Mouse (Mus musculus) limb, embryonic 14.5 days (tissue): ENCODE data around the gene Copb1. TPM values are rescaled to one million over a fixed set of nuclear protein-coding genes. Genes with fewer than 3 reads are reported as not detected.

Source experiments
- ATAC-seq: fragments of 200-750 bp; cut with Nextera tagmentation; 2 replicates; pipeline ENCODE4 v1.8.0; 2017; ENCODE audit warnings: low read depth, moderate number of reproducible peaks, moderate TSS enrichment; ENCODE audit not compliant: low FRiP score
- DNase-seq: peaks from one replicate; pipeline ENCODE4 v3.0.0-alpha.2; 2015; ENCODE audit warnings: low spot score
- H3K27ac ChIP-seq: fragments of 300-500 bp; sonication (generic); replicated peaks from 2 replicates; pipeline ENCODE4 v1.5.1; 2014; ENCODE audit warnings: low read depth, mild to moderate bottlenecking, low read length, moderate library complexity, mixed read lengths
- H3K27me3 ChIP-seq: fragments of 300-500 bp; sonication (generic); 2 replicates; pipeline ENCODE4 v1.6.1; 2014; ENCODE audit warnings: low read length, mixed read lengths; ENCODE audit not compliant: control insufficient read depth, insufficient read depth
- H3K36me3 ChIP-seq: fragments of 300-500 bp; sonication (generic); 2 replicates; pipeline ENCODE4 v1.6.1; 2014; ENCODE audit warnings: mild to moderate bottlenecking, low read length, moderate library complexity, mixed read lengths; ENCODE audit not compliant: control insufficient read depth, insufficient read depth
- H3K4me1 ChIP-seq: fragments of 300-500 bp; sonication (generic); 2 replicates; pipeline ENCODE4 v1.6.1; 2014; ENCODE audit warnings: antibody characterized with exemption, low read length, mixed read lengths; ENCODE audit not compliant: control insufficient read depth, insufficient read depth
- H3K4me2 ChIP-seq: fragments of 300-500 bp; sonication (generic); replicated peaks from 2 replicates; pipeline ENCODE4 v1.6.1; 2014; ENCODE audit warnings: low read depth, mild to moderate bottlenecking, low read length, moderate library complexity; ENCODE audit not compliant: severe bottlenecking
- H3K4me3 ChIP-seq: fragments of 300-500 bp; sonication (generic); replicated peaks from 2 replicates; pipeline ENCODE4 v1.5.1; 2014; ENCODE audit warnings: low read length
- H3K9ac ChIP-seq: fragments of 300-500 bp; sonication (generic); 2 replicates; pipeline ENCODE4 v1.6.1; 2014; ENCODE audit warnings: mild to moderate bottlenecking, low read depth, low read length, moderate library complexity; ENCODE audit not compliant: severe bottlenecking
- H3K9me3 ChIP-seq: fragments of 300-500 bp; sonication (generic); 2 replicates; pipeline ENCODE4 v1.6.1; 2016; ENCODE audit warnings: low read length; ENCODE audit not compliant: control insufficient read depth
- POLR2A ChIP-seq: fragments of 200-500 bp; IDR thresholded peaks from 2 replicates; pipeline ENCODE4 v1.8.0; 2012; ENCODE audit warnings: inconsistent platforms, mild to moderate bottlenecking, moderate library complexity, borderline replicate concordance; ENCODE audit not compliant: insufficient read depth, insufficient read length; ENCODE audit errors: extremely low read depth
- WGBS: fragments of 180-500 bp; shearing (Covaris S2); extraction: QIAGEN DNeasy Blood & Tissue Kit; methylation state at CpG from one replicate; pipeline ENCODE4 v1.1.7; 2014; 5-methylcytosine and 5-hydroxymethylcytosine counted together
- polyA plus RNA-seq, 2 experiments: library from polyadenylated mRNA; depleted of rRNA in 1 of 2; stranded (reverse) in 1 of 2; unstranded in 1 of 2; fragments of >200 nt; fragmentation: Nextera tagmentation in 1 of 2; extraction: Ambion mirVana in 1 of 2; gene quantifications; 2 replicates each; pipeline versions ENCODE4 v1.2.1 to v1.2.3; 2012 to 2014

Copb1 gene
- polyA plus RNA-seq, 2 experiments: 112 to 150 TPM

GRCm38 (mm10) chr7:114293903-114294302, 39.4 kb upstream of the Copb1 start:
- no peaks in the 10 kb centered on the region for H3K36me3 ChIP-seq
- ATAC-seq (no peak), DNase-seq (no peak)
- no peak overlapping the region for H3K9ac ChIP-seq
- H3K4me2 ChIP-seq: no peak overlapping the region
- TF ChIP-seq POLR2A: no peak
- no peak overlapping the region for H3K4me3 ChIP-seq
- no peak overlapping the region for H3K27ac ChIP-seq
- 71% methylated on average over 5 of the region's 5 CpGs for WGBS
- H3K4me1 ChIP-seq: 0 out of 2 replicates have a peak, but pooled peaks cover 2% of the 10 kb centered on the region
- no peaks in the 10 kb centered on the region for H3K27me3 ChIP-seq
- H3K9me3 ChIP-seq: no peaks in the 10 kb centered on the region

DNA sequence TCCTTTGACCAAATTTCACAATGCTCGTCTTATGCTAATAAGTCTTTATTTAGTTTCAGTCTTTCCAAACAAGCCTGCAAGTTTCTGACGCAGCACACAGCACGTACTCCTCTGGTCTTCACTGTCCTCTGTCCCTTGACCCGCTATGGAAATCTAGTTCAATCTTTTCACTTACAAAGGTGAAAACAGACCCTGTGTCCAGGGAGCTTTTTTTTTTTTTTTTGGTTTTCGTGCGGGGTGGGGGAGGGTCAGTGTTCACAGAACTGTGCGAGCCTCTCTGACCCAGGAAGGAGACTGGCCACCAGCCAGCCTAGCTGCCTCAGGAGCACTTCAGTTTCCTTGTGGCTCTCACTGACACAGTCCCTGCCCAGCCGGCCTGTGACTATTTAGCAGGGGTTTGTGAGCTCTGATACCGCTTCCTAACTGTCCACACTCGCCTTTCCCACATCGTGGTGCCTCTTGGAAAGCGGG, 38.0 kb upstream of the Copb1 start:
- H3K9me3 ChIP-seq: no peaks in the 10 kb centered on the region
- H3K9ac ChIP-seq: no peak overlapping the region
- H3K27ac ChIP-seq: no peak overlapping the region
- 22% methylated on average over 12 of the region's 12 CpGs for WGBS
- H3K4me2 ChIP-seq: peak overlapping the region; percentile 20
- H3K4me3 ChIP-seq: no peak overlapping the region
- H3K27me3 ChIP-seq: no peaks in the 10 kb centered on the region
- no peaks in the 10 kb centered on the region for H3K36me3 ChIP-seq
- 0 out of 2 replicates have a peak, but pooled peaks cover 2% of the 10 kb centered on the region for H3K4me1 ChIP-seq
- TF ChIP-seq POLR2A: no peak
- ATAC-seq (no peak), DNase-seq (peak; percentile 13)

- Histone ChIP-seq H3K27me3 (no peaks in the 10 kb centered on the region), H3K9me3 (no peaks in the 10 kb centered on the region), H3K27ac (no peak overlapping the region), H3K4me3 (no peak overlapping the region), H3K4me2 (no peak overlapping the region), H3K4me1 (0 out of 2 replicates have a peak, but pooled peaks cover 2% of the 10 kb centered on the region), H3K36me3 (no peaks in the 10 kb centered on the region), H3K9ac (no peak overlapping the region)
- DNase-seq (no peak), ATAC-seq (no peak)
- WGBS: 54% methylated on average over 15 of the region's 15 CpGs
- TF ChIP-seq POLR2A: no peak
These were observed 37.2 kb upstream of the Copb1 start for GRCm38 (mm10) chr7:114291461-114292335.

GRCm38 (mm10) chr7:114290078-114290506, 35.6 kb upstream of the Copb1 start:
- Histone ChIP-seq H3K4me3 (no peak overlapping the region), H3K9me3 (no peaks in the 10 kb centered on the region), H3K4me2 (no peak overlapping the region), H3K9ac (no peak overlapping the region), H3K36me3 (no peaks in the 10 kb centered on the region), H3K27ac (no peak overlapping the region), H3K4me1 (0 out of 2 replicates have a peak, but pooled peaks cover 2% of the 10 kb centered on the region), H3K27me3 (no peaks in the 10 kb centered on the region)
- WGBS: 50% methylated on average over 5 of the region's 5 CpGs
- ATAC-seq: no peak
- TF ChIP-seq POLR2A: no peak
- DNase-seq: no peak

GRCm38 (mm10) chr7:114284296-114284910, 29.9 kb upstream of the Copb1 start:
- TF ChIP-seq POLR2A: no peak
- DNase-seq: no peak
- 87% methylated on average over 14 of the region's 14 CpGs for WGBS
- Histone ChIP-seq H3K27ac (no peak overlapping the region), H3K9me3 (no peaks in the 10 kb centered on the region), H3K4me2 (no peak overlapping the region), H3K27me3 (no peaks in the 10 kb centered on the region), H3K36me3 (no peaks in the 10 kb centered on the region), H3K4me3 (no peak overlapping the region), H3K9ac (no peak overlapping the region), H3K4me1 (no peaks in the 10 kb centered on the region)
- no peak; the same call in 1 of the 2 replicates for ATAC-seq
